Mouse (Mus musculus) bone marrow macrophage, adult 2 months (primary cell): ENCODE data around the gene Ifi206.

Source experiments
- CTCF ChIP-seq: IDR thresholded peaks from 2 replicates; pipeline ENCODE4 v1.5.1; 2012; ENCODE audit warnings: low read depth, mild to moderate bottlenecking, low read length, moderate library complexity
- POLR2A ChIP-seq: IDR thresholded peaks from 2 replicates; pipeline ENCODE4 v1.6.1; 2012; ENCODE audit warnings: mild to moderate bottlenecking, low read depth, low read length, borderline replicate concordance

DNA sequence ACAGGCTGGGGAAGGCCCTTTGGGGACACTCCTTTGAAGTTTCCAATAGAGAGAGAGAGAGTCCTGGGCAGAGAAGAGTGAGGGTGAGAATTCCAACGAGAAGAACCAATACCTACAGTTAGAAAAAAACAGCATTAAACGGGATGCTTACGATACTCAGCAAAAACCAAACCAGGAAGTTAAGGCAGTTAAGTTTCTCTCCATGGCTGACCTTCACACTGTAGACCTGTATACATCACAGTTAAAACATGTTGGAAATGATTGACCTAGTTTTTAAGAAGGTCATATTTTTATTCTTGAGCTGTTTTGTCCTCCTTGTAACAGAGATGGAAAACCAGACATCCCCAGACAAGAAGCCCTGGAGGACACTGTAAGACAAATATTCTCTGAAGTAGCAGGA lies 72.3 kb downstream of the Ifi206 start:
- no peak for TF ChIP-seq POLR2A
- no peak for TF ChIP-seq CTCF
